Mouse (Mus musculus) heart, adult 18-20 months (tissue): ENCODE measurements around the gene Plod2. TPM values are rescaled to one million over a fixed set of nuclear protein-coding genes. Genes with fewer than 3 reads are reported as not detected.

Source experiments
- DNase-seq, 2 experiments: peaks; one replicate each; pipeline ENCODE4 v3.0.0; 2021 to 2022; ENCODE audit warnings: mixed read lengths in 1 of 2
- total RNA-seq, 2 experiments: library from RNA; stranded (reverse); gene quantifications; 2 replicates each; pipeline ENCODE4 v1.2.3; 2021

Plod2 gene
- total RNA-seq, 2 experiments from 2014 or later = 19.2 to 20.8 TPM

- DNase-seq = no peak
Measured at GRCm38 (mm10) chr9:92555006-92555958, 13.3 kb downstream of the Plod2 start.

- no peak for DNase-seq
Measured at GRCm38 (mm10) chr9:92559750-92560149, 17.7 kb downstream of the Plod2 start.

- peak in 1 of 2 experiments; percentile 64 for DNase-seq
Measured at GRCm38 (mm10) chr9:92560840-92561547, 19.0 kb downstream of the Plod2 start.

- DNase-seq = no peak
Measured at GRCm38 (mm10) chr9:92562416-92562815, 20.4 kb downstream of the Plod2 start.

- no peak for DNase-seq
Measured at GRCm38 (mm10) chr9:92563306-92563705, 21.3 kb downstream of the Plod2 start.

- DNase-seq = no peak
Measured at GRCm38 (mm10) chr9:92564391-92564790, 22.4 kb downstream of the Plod2 start.

GRCm38 (mm10) chr9:92566234-92566633 is 24.2 kb downstream of the Plod2 start:
- no peak for DNase-seq

GRCm38 (mm10) chr9:92567474-92567873 is 25.5 kb downstream of the Plod2 start:
- DNase-seq = no peak

- no peak for DNase-seq
Measured at GRCm38 (mm10) chr9:92568798-92569197, 26.8 kb downstream of the Plod2 start.

- peak in 1 of 2 experiments; percentile 53 for DNase-seq
Measured at GRCm38 (mm10) chr9:92572376-92573108, 30.5 kb downstream of the Plod2 start.

GRCm38 (mm10) chr9:92583876-92584275 is 41.9 kb downstream of the Plod2 start:
- DNase-seq = no peak

- DNase-seq = no peak
Measured at GRCm38 (mm10) chr9:92586025-92586424, 44.0 kb downstream of the Plod2 start.

- no peak for DNase-seq
Measured at GRCm38 (mm10) chr9:92587391-92587790, 45.4 kb downstream of the Plod2 start.

GRCm38 (mm10) chr9:92588226-92588625 is 46.2 kb downstream of the Plod2 start:
- no peak for DNase-seq

GRCm38 (mm10) chr9:92589021-92589420 is 47.0 kb downstream of the Plod2 start:
- no peak for DNase-seq

GRCm38 (mm10) chr9:92591482-92591881 is 49.5 kb downstream of the Plod2 start:
- no peak for DNase-seq

- no peak for DNase-seq
Measured at GRCm38 (mm10) chr9:92592757-92593156, 50.7 kb downstream of the Plod2 start.

GRCm38 (mm10) chr9:92594491-92594890 is 52.5 kb downstream of the Plod2 start:
- no peak for DNase-seq

- DNase-seq = no peak
Measured at GRCm38 (mm10) chr9:92595296-92595695, 53.3 kb downstream of the Plod2 start.

GRCm38 (mm10) chr9:92596916-92597547 is 55.0 kb downstream of the Plod2 start:
- no peak for DNase-seq

- peak; percentile 9 to 38 for DNase-seq
Measured at GRCm38 (mm10) chr9:92597776-92598175, 55.8 kb downstream of the Plod2 start.

- DNase-seq = no peak
Measured at GRCm38 (mm10) chr9:92599940-92600538, 58.0 kb downstream of the Plod2 start.
